In genomic region chr2:29625573-29626200, GRCm38 (mm10) we compare ENCODE assay signal across 17 mouse cellular contexts. TPM values are rescaled to one million over a fixed set of nuclear protein-coding genes. Genes with fewer than 3 reads are reported as not detected.
A peak's percentile ranks its signal among the peaks of the same experiment; 100 is the strongest.
DNase-seq lines count a peak whose midpoint lies in the region; ATAC-seq and TF ChIP-seq lines count a peak whose summit lies in the region.
"Had no signal": no experiment of that assay in that cellular context is flagged by ENCODE, and none has a peak within 500 bp of the region (broad histone marks: within the 10 kb centered on the region; RNA-seq: fewer than 3 reads in every experiment).

No protein-coding gene starts in this region.

- H3K27ac ChIP-seq in heart, embryonic 13.5 days (replicated peaks): peak overlapping the region; percentile 60; the same call in 1 of the 2 replicates
- H3K27ac ChIP-seq in spleen, adult 2 months (ENCODE audit: insufficient read depth, low read length): peak overlapping the region; percentile 93
- no peak overlapping the region for H3K27ac ChIP-seq in thymus, adult 2 months (ENCODE audit: control insufficient read depth, insufficient read depth, low read length)
- H3K27ac ChIP-seq: embryonic facial prominence, embryonic 15.5 days; hindbrain, embryonic 15.5 days; midbrain, embryonic 13.5 days; neural tube, embryonic 12.5 days had no signal

- no peaks in the 10 kb centered on the region for H3K27me3 ChIP-seq in heart, embryonic 13.5 days (replicated peaks)
- H3K27me3 ChIP-seq in spleen, adult 2 months (ENCODE audit: control insufficient read depth, insufficient read depth, low read length): no peaks in the 10 kb centered on the region
- no peaks in the 10 kb centered on the region for H3K27me3 ChIP-seq in thymus, adult 2 months (ENCODE audit: control insufficient read depth, insufficient read depth, low read length)
- H3K27me3 ChIP-seq: embryonic facial prominence, embryonic 15.5 days; hindbrain, embryonic 15.5 days; midbrain, embryonic 13.5 days; neural tube, embryonic 12.5 days had no signal

- TF ChIP-seq POLR2A in spleen, adult 2 months (IDR thresholded peaks at IDR 0.05; ENCODE audit: low read depth, low read length): no peak
- TF ChIP-seq POLR2A in thymus, adult 2 months (IDR thresholded peaks at IDR 0.05; ENCODE audit: control insufficient read depth, extremely low read depth, insufficient read depth, low read length, poor library complexity): no peak

- no peak for ATAC-seq in heart, embryonic 13.5 days (ENCODE audit: extremely low read depth, insufficient number of reproducible peaks, low FRiP score, low TSS enrichment)
- ATAC-seq: forebrain, postnatal 0 days; intestine, embryonic 16.5 days; midbrain, embryonic 13.5 days had no signal

- WGBS in heart, embryonic 13.5 days: 94% methylated on average over 8 of the region's 8 CpGs
- 91% methylated on average over 8 of the region's 8 CpGs for WGBS in spleen, adult 2 months
- WGBS in thymus, adult 2 months: 98% methylated on average over 8 of the region's 8 CpGs

- no peak overlapping the region for H3K4me3 ChIP-seq in heart, embryonic 13.5 days
- no peak overlapping the region for H3K4me3 ChIP-seq in spleen, adult 2 months (ENCODE audit: extremely low read depth, insufficient read depth, insufficient read length)
- H3K4me3 ChIP-seq in thymus, adult 2 months (ENCODE audit: control insufficient read depth, insufficient read depth, low read length): no peak overlapping the region
- H3K4me3 ChIP-seq: embryonic facial prominence, embryonic 15.5 days; hindbrain, embryonic 15.5 days; layer of hippocampus, adult 2 months; midbrain, embryonic 13.5 days; neural tube, embryonic 12.5 days had no signal

- H3K9ac ChIP-seq in heart, embryonic 13.5 days: no peak overlapping the region
- H3K9ac ChIP-seq: embryonic facial prominence, embryonic 15.5 days; forebrain, postnatal 0 days; hindbrain, embryonic 15.5 days; midbrain, embryonic 13.5 days; neural tube, embryonic 12.5 days had no signal

- DNase-seq in heart, postnatal 36 days: no peak
- DNase-seq in spleen, adult 2 months (ENCODE audit: low read depth in 1 of 2, low spot score in 2 of 2): no peak
- DNase-seq in spleen, postnatal 10 days (ENCODE audit: low spot score in 2 of 2): no peak
- peak; percentile 48 for DNase-seq in induced T-regulatory cell, adult 2 months (ENCODE audit: low read depth)
- DNase-seq in adrenal gland, postnatal 25 days: no peak
- DNase-seq in thymus, adult 2 months: no peak
- DNase-seq: cerebellum, adult 9-11 months; forebrain, postnatal 0 days; layer of hippocampus, postnatal 36 days; retina, postnatal 1 day had no signal

- no peaks in the 10 kb centered on the region for H3K9me3 ChIP-seq in heart, embryonic 13.5 days
- H3K9me3 ChIP-seq: embryonic facial prominence, embryonic 15.5 days; hindbrain, embryonic 15.5 days; midbrain, embryonic 13.5 days; neural tube, embryonic 12.5 days had no signal

- no peak overlapping the region for H3K4me2 ChIP-seq in heart, embryonic 13.5 days
- H3K4me2 ChIP-seq: embryonic facial prominence, embryonic 15.5 days; hindbrain, embryonic 15.5 days; midbrain, embryonic 13.5 days; neural tube, embryonic 12.5 days had no signal

- H3K4me1 ChIP-seq in heart, embryonic 13.5 days: peaks cover 85% of the 10 kb centered on the region
- H3K4me1 ChIP-seq in spleen, adult 2 months (ENCODE audit: control insufficient read depth, insufficient read depth, insufficient read length): peaks cover 72% of the 10 kb centered on the region
- H3K4me1 ChIP-seq in thymus, adult 2 months (replicated peaks; ENCODE audit: control insufficient read depth, insufficient read depth, low read length): peaks cover 87% of the 10 kb centered on the region

- no peak for TF ChIP-seq CTCF in spleen, adult 2 months (IDR thresholded peaks at IDR 0.05; ENCODE audit: extremely low read depth, insufficient read depth, insufficient read length, insufficient replicate concordance)
- no peak for TF ChIP-seq CTCF in thymus, adult 2 months (IDR thresholded peaks at IDR 0.05; ENCODE audit: borderline replicate concordance, control insufficient read depth, extremely low read depth, insufficient read depth, low read length, poor library complexity)

- peaks cover 7% of the 10 kb centered on the region; the same call in 1 of the 2 replicates for H3K36me3 ChIP-seq in heart, embryonic 13.5 days
- H3K36me3 ChIP-seq in spleen, adult 2 months (ENCODE audit: control insufficient read depth, insufficient read depth, low read length): no peaks in the 10 kb centered on the region
- H3K36me3 ChIP-seq in thymus, adult 2 months (ENCODE audit: control insufficient read depth, insufficient read depth, low read length): no peaks in the 10 kb centered on the region
- H3K36me3 ChIP-seq: embryonic facial prominence, embryonic 15.5 days; hindbrain, embryonic 15.5 days; midbrain, embryonic 13.5 days had no signal

- intact Hi-C loops in heart, postnatal 36 days (cut with DNase I): no loop called here

RNA-seq across cellular contexts. Expression of gene Rapgef1, which starts 6.2 kb away (rescaled TPM):
- polyA plus RNA-seq in heart, embryonic 13.5 days (2015; fragmentation: Nextera tagmentation; extraction: Ambion mirVana): 8.4 and 9.7 TPM in 2 replicates
- total RNA-seq in heart, postnatal 36 days (2021): 10 to 100 TPM; 97.6 to 98.6 TPM
- 75.1 and 95.9 TPM in 2 replicates for polyA plus RNA-seq in spleen, adult 2 months (2012; rRNA removed)
- 47.5 and 49.5 TPM in 2 replicates for total RNA-seq in adrenal gland, postnatal 25 days (2021)
- 132 and 143 TPM in 2 replicates for polyA plus RNA-seq in thymus, adult 2 months (2012; rRNA removed)
